Mouse (Mus musculus) liver, embryonic 16.5 days (tissue): ENCODE measurements around the gene Lrsam1. TPM values are rescaled to one million over a fixed set of nuclear protein-coding genes. Genes with fewer than 3 reads are reported as not detected.

ENCODE experiments used
- ATAC-seq: fragments of 200-750 bp; cut with Nextera tagmentation; 2 replicates; pipeline ENCODE4 v1.8.0; 2017; ENCODE audit warnings: low read depth, mild to moderate bottlenecking, moderate number of reproducible peaks, moderate library complexity
- H3K27ac ChIP-seq: fragments of 300-500 bp; sonication (generic); 2 replicates; pipeline ENCODE4 v1.5.1; 2014; ENCODE audit warnings: mild to moderate bottlenecking, low read length
- H3K27me3 ChIP-seq: fragments of 300-500 bp; sonication (generic); 2 replicates; pipeline ENCODE4 v1.6.1; 2014; ENCODE audit warnings: low read depth, low read length, mixed read lengths; ENCODE audit not compliant: control insufficient read depth, insufficient read depth
- H3K36me3 ChIP-seq: fragments of 300-500 bp; sonication (generic); 2 replicates; pipeline ENCODE4 v1.6.1; 2014; ENCODE audit warnings: mild to moderate bottlenecking; ENCODE audit not compliant: control insufficient read depth, insufficient read depth
- H3K4me1 ChIP-seq: fragments of 300-500 bp; sonication (generic); 2 replicates; pipeline ENCODE4 v1.6.1; 2014; ENCODE audit warnings: low read depth, low read length, mixed read lengths; ENCODE audit not compliant: control insufficient read depth
- H3K4me2 ChIP-seq: fragments of 300-500 bp; sonication (generic); 2 replicates; pipeline ENCODE4 v1.6.1; 2014; ENCODE audit warnings: low read depth, low read length, mixed read lengths
- H3K4me3 ChIP-seq: fragments of 300-500 bp; sonication (generic); 2 replicates; pipeline ENCODE4 v1.5.1; 2014; ENCODE audit warnings: low read depth, mild to moderate bottlenecking, low read length
- H3K9ac ChIP-seq: fragments of 300-500 bp; sonication (generic); 2 replicates; pipeline ENCODE4 v1.6.1; 2014; ENCODE audit warnings: low read depth, low read length
- H3K9me3 ChIP-seq: fragments of 300-500 bp; sonication (generic); replicated peaks from 2 replicates; pipeline ENCODE4 v1.6.1; 2016; ENCODE audit warnings: low read length; ENCODE audit not compliant: control insufficient read depth
- WGBS: fragments of 180-500 bp; shearing (Covaris S2); extraction: QIAGEN DNeasy Blood & Tissue Kit; methylation state at CpG from one replicate; pipeline ENCODE4 v1.1.7; 2014; ENCODE audit not compliant: insufficient replicate concordance; 5-methylcytosine and 5-hydroxymethylcytosine counted together
- polyA plus RNA-seq: library from polyadenylated mRNA; unstranded; fragments of >200 nt; fragmentation: Nextera tagmentation; extraction: Ambion mirVana; gene quantifications from 2 replicates; pipeline ENCODE4 v1.2.1, GENCODE M21; 2015

Lrsam1 gene
- polyA plus RNA-seq, 1 experiment from 2014 or later = 1.9 TPM

GRCm38 (mm10) chr2:32898983-32899382, 62.4 kb downstream of the Lrsam1 start:
- Histone ChIP-seq H3K27ac (no peak overlapping the region), H3K36me3 (no peaks in the 10 kb centered on the region), H3K9ac (no peak overlapping the region), H3K4me1 (peaks cover 19% of the 10 kb centered on the region), H3K4me3 (no peak overlapping the region), H3K27me3 (no peaks in the 10 kb centered on the region), H3K9me3 (no peaks in the 10 kb centered on the region), H3K4me2 (no peak overlapping the region)
- 65% methylated on average over 7 of the region's 7 CpGs for WGBS
- no peak for ATAC-seq

DNA sequence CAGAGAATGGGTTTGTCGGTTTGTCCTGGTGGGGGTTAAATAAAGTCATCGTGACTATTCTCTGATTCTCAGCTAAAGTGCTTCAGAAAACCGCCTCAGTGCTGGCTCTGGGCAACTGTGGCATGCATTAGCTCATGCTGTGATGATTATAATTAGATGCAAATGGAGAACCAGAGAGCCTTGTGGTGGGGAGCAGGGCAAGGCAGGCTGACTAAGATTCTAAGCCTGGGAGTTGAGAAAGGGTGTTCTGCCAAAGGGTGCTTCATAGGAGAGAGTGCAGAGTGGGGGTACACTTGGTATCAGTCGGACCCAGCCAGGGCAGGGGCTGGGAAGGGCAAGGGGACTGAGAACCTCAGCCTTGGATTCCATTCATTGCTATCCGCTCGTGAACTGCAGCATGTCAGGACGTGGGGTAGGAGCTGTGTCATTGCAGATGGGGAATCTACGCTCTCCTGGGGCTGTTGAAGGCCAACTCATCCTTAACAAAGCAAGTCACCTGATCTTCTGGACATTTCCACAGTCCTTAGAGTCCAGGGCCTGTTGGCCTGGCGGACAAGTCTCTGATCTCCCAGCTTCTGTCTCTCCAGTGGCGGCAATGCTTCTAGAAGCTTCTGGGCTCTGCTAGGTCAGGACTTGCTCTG, 64.8 kb downstream of the Lrsam1 start:
- no peak overlapping the region for H3K4me2 ChIP-seq
- no peaks in the 10 kb centered on the region for H3K27me3 ChIP-seq
- no peaks in the 10 kb centered on the region for H3K9me3 ChIP-seq
- WGBS = 61% methylated on average over 10 of the region's 10 CpGs
- 0 out of 2 replicates have a peak overlapping the region, but pooled peaks have one; percentile 45 for H3K27ac ChIP-seq
- H3K4me1 ChIP-seq = peaks cover 23% of the 10 kb centered on the region
- H3K4me3 ChIP-seq = no peak overlapping the region
- ATAC-seq = no peak
- no peak overlapping the region for H3K9ac ChIP-seq
- H3K36me3 ChIP-seq = no peaks in the 10 kb centered on the region

DNA sequence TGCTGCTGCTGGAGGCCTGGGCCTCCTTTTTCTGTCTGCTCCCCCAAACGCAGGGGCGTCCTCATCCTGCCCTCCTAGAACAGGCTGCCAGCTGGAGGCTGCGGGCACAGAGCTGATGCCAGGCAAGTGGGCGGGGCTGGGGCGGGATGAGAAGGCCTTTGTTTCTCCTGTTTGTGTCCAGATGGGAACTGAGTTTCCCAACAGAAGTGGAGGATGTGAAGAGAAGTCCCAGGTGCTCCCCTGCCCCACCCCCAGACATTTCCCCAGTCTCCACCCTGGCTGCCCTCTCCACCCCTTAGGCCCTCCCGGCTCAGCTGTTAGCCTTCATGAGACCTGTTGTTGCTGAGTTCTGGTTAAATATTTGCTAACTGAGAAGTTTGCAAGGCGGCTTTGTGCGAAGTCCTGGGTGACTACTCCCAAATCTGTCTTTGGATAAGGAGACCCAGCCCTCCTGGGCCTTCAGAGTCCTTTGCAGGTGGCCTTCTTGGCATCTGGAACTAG, 65.8 kb downstream of the Lrsam1 start:
- peak; percentile 68 for ATAC-seq
- Histone ChIP-seq H3K4me3 (no peak overlapping the region), H3K9me3 (no peaks in the 10 kb centered on the region), H3K9ac (no peak overlapping the region), H3K27ac (peak overlapping the region; percentile 45; the same call in 1 of the 2 replicates), H3K27me3 (no peaks in the 10 kb centered on the region), H3K4me1 (peaks cover 32% of the 10 kb centered on the region), H3K4me2 (no peak overlapping the region), H3K36me3 (no peaks in the 10 kb centered on the region)
- WGBS = 53% methylated on average over 8 of the region's 8 CpGs

DNA sequence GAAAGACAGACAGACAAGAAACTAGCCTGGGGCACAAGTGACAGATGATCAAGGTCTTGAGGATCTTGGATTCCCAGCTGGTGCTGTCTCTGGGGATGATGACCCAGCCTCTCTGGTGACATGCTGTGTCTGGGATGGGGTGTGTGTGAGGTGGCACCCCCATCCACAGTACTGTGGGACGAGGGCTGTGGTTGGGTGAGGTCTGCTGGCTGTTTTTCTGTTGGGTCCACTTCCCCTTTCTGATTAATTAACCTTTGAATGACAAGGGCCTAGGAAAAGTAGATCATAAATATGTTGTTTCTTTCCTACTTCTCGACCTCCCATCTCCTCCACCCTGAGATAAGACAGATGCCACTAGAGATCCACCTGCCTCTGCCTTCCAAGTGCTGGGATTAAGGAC, 67.3 kb downstream of the Lrsam1 start:
- no peaks in the 10 kb centered on the region for H3K9me3 ChIP-seq
- no peaks in the 10 kb centered on the region for H3K27me3 ChIP-seq
- H3K4me3 ChIP-seq = no peak overlapping the region
- H3K27ac ChIP-seq = no peak overlapping the region
- H3K4me2 ChIP-seq = no peak overlapping the region
- H3K4me1 ChIP-seq = peaks cover 32% of the 10 kb centered on the region
- WGBS = 21% methylated on average over 2 of the region's 2 CpGs
- H3K9ac ChIP-seq = no peak overlapping the region
- H3K36me3 ChIP-seq = no peaks in the 10 kb centered on the region
- ATAC-seq = no peak

DNA sequence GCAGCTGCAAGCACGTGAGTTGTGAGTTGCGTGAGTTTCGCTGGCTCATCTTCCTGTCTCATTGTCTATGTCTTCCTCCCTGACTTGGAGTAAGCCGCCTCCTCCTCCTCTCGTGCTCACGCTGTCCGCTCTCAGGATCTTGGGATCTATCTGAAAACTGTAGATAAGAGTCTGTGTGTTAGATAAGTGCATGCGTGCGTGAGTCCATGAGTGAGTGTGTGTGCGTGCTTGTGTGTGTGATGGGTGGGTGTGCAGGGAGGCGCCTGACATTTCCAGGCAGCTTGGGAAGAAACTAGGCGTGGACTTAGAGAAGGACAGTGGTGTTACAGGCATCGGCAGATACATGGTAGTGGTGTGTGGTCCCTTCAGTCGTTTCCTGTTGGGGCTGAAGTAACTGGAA, 68.9 kb downstream of the Lrsam1 start:
- Histone ChIP-seq H3K4me2 (no peak overlapping the region), H3K9me3 (no peaks in the 10 kb centered on the region), H3K4me1 (peaks cover 32% of the 10 kb centered on the region), H3K9ac (no peak overlapping the region), H3K27ac (no peak overlapping the region), H3K4me3 (no peak overlapping the region), H3K36me3 (no peaks in the 10 kb centered on the region), H3K27me3 (no peaks in the 10 kb centered on the region)
- WGBS = 28% methylated on average over 14 of the region's 14 CpGs
- no peak for ATAC-seq

GRCm38 (mm10) chr2:32891278-32891677, 70.1 kb downstream of the Lrsam1 start:
- no peak overlapping the region for H3K9ac ChIP-seq
- H3K4me3 ChIP-seq = no peak overlapping the region
- no peak for ATAC-seq
- peaks cover 31% of the 10 kb centered on the region for H3K4me1 ChIP-seq
- 33% methylated on average over 9 of the region's 9 CpGs for WGBS
- no peaks in the 10 kb centered on the region for H3K9me3 ChIP-seq
- H3K27me3 ChIP-seq = no peaks in the 10 kb centered on the region
- no peaks in the 10 kb centered on the region for H3K36me3 ChIP-seq
- H3K27ac ChIP-seq = no peak overlapping the region
- no peak overlapping the region for H3K4me2 ChIP-seq

DNA sequence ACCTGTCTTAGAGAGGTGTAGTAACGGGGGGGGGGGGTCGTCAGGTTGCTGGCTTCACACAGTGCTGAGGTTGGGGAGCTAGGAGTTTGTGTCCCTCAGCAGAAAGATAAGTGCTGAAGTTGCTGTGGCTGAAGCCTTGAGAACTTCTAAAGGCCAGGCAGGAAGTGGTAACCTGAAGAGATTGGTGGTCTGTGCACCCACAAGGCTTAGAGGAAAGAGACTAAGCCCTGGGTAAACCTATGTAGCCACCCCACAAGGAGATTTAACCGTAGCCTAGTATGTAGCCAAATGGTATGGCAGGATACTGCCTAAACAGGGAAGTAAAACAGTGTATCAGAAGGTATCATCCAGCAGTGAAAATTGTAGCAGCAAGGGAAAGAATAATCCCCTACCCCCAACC, 71.1 kb downstream of the Lrsam1 start:
- peaks cover 23% of the 10 kb centered on the region for H3K4me1 ChIP-seq
- 22% methylated on average over 3 of the region's 3 CpGs for WGBS
- ATAC-seq = no peak
- H3K36me3 ChIP-seq = no peaks in the 10 kb centered on the region
- no peak overlapping the region for H3K4me3 ChIP-seq
- H3K4me2 ChIP-seq = no peak overlapping the region
- H3K27me3 ChIP-seq = no peaks in the 10 kb centered on the region
- H3K9me3 ChIP-seq = no peaks in the 10 kb centered on the region
- no peak overlapping the region for H3K9ac ChIP-seq
- no peak overlapping the region for H3K27ac ChIP-seq

GRCm38 (mm10) chr2:32888551-32888950, 72.9 kb downstream of the Lrsam1 start:
- no peak overlapping the region for H3K27ac ChIP-seq
- 37% methylated on average over 3 of the region's 3 CpGs for WGBS
- no peak for ATAC-seq
- no peak overlapping the region for H3K4me3 ChIP-seq
- H3K36me3 ChIP-seq = no peaks in the 10 kb centered on the region
- H3K4me1 ChIP-seq = peaks cover 28% of the 10 kb centered on the region
- no peaks in the 10 kb centered on the region for H3K9me3 ChIP-seq
- no peak overlapping the region for H3K9ac ChIP-seq
- H3K27me3 ChIP-seq = no peaks in the 10 kb centered on the region
- H3K4me2 ChIP-seq = no peak overlapping the region

- peaks cover 28% of the 10 kb centered on the region for H3K4me1 ChIP-seq
- no peak for ATAC-seq
Measured at GRCm38 (mm10) chr2:32888029-32888428, 73.4 kb downstream of the Lrsam1 start.

More at GRCm38 (mm10) chr2:32888029-32888428, 73.4 kb downstream of the Lrsam1 start:
- Histone ChIP-seq H3K4me3 (no peak overlapping the region), H3K9ac (no peak overlapping the region), H3K9me3 (no peaks in the 10 kb centered on the region), H3K27ac (no peak overlapping the region), H3K27me3 (no peaks in the 10 kb centered on the region), H3K4me2 (no peak overlapping the region), H3K36me3 (no peaks in the 10 kb centered on the region)
- 28% methylated on average over 9 of the region's 9 CpGs for WGBS
